Mouse (Mus musculus) WW6 (cell line): Measurements from ENCODE around the gene St3gal5.

Source experiments
- DNase-seq: peaks from one replicate; pipeline ENCODE4 v3.0.0-alpha.2; 2013; ENCODE audit warnings: low read depth, low spot score

The St3gal5 gene

GRCm38 (mm10) chr6:72162155-72162890 is 64.9 kb downstream of the St3gal5 start:
- DNase-seq = no peak

- peak; percentile 70 for DNase-seq
These were observed 67.2 kb downstream of the St3gal5 start for GRCm38 (mm10) chr6:72164321-72165275.

GRCm38 (mm10) chr6:72165907-72166306 is 68.5 kb downstream of the St3gal5 start:
- DNase-seq = no peak

- DNase-seq = no peak
These were observed 74.0 kb downstream of the St3gal5 start for GRCm38 (mm10) chr6:72171391-72171790.

- DNase-seq = no peak
These were observed 76.0 kb downstream of the St3gal5 start for GRCm38 (mm10) chr6:72173350-72173749.

GRCm38 (mm10) chr6:72175419-72175818 is 78.0 kb downstream of the St3gal5 start:
- DNase-seq = no peak

GRCm38 (mm10) chr6:72176004-72176403 is 78.6 kb downstream of the St3gal5 start:
- no peak for DNase-seq

- no peak for DNase-seq
These were observed 80.0 kb downstream of the St3gal5 start for GRCm38 (mm10) chr6:72177417-72177816.

- DNase-seq = no peak
These were observed 81.6 kb downstream of the St3gal5 start for GRCm38 (mm10) chr6:72179006-72179405.

- DNase-seq = no peak
These were observed 82.4 kb downstream of the St3gal5 start for GRCm38 (mm10) chr6:72179562-72180502.

- DNase-seq = no peak
These were observed 87.2 kb downstream of the St3gal5 start for GRCm38 (mm10) chr6:72184576-72184975.

- peak; percentile 34 for DNase-seq
These were observed 88.6 kb downstream of the St3gal5 start for GRCm38 (mm10) chr6:72185893-72186490.

- no peak for DNase-seq
These were observed 89.4 kb downstream of the St3gal5 start for GRCm38 (mm10) chr6:72186809-72187208.

- no peak for DNase-seq
These were observed 91.9 kb downstream of the St3gal5 start for GRCm38 (mm10) chr6:72189061-72189863.

- DNase-seq = no peak
These were observed 92.7 kb downstream of the St3gal5 start for GRCm38 (mm10) chr6:72190120-72190519.

GRCm38 (mm10) chr6:72190577-72190976 is 93.2 kb downstream of the St3gal5 start:
- DNase-seq = no peak

- no peak for DNase-seq
These were observed 99.3 kb downstream of the St3gal5 start for GRCm38 (mm10) chr6:72196660-72197059.

GRCm38 (mm10) chr6:72197515-72197914 is 100.1 kb downstream of the St3gal5 start:
- DNase-seq = no peak

- DNase-seq = no peak
These were observed 103.3 kb downstream of the St3gal5 start for GRCm38 (mm10) chr6:72200595-72201256.

- DNase-seq = no peak
These were observed 105.3 kb downstream of the St3gal5 start for GRCm38 (mm10) chr6:72202732-72203131.
